Mouse (Mus musculus) left cerebral cortex, postnatal 4 days (tissue): ENCODE results near the gene Ptgfrn. TPM values are rescaled to one million over a fixed set of nuclear protein-coding genes. Genes with fewer than 3 reads are reported as not detected.

ENCODE experiments used
- DNase-seq: peaks from one replicate; pipeline ENCODE4 v3.0.0-alpha.2; 2022
- intact Hi-C: fragments of 180-260 bp; cut with DNase I; formaldehyde crosslinking; loops from one replicate; pipeline ENCODE4 v1.15.1; 2025
- total RNA-seq, 2 experiments: library from RNA; stranded (reverse); gene quantifications; 2 replicates each; pipeline ENCODE4 v1.2.3; 2021

Ptgfrn gene
- total RNA-seq, 2 experiments from 2014 or later = 60.5 to 62.5 TPM

- intact Hi-C loops = no loop called here
- peak; percentile 40 for DNase-seq
These were observed 97.9 kb downstream of the Ptgfrn start for GRCm38 (mm10) chr3:101012131-101012571.

- intact Hi-C loops = no loop called here
- DNase-seq = no peak
These were observed 98.9 kb downstream of the Ptgfrn start for GRCm38 (mm10) chr3:101011203-101011600.

GRCm38 (mm10) chr3:101010589-101011202 lies 99.4 kb downstream of the Ptgfrn start:
- intact Hi-C loops = no loop called here
- DNase-seq = no peak

DNA sequence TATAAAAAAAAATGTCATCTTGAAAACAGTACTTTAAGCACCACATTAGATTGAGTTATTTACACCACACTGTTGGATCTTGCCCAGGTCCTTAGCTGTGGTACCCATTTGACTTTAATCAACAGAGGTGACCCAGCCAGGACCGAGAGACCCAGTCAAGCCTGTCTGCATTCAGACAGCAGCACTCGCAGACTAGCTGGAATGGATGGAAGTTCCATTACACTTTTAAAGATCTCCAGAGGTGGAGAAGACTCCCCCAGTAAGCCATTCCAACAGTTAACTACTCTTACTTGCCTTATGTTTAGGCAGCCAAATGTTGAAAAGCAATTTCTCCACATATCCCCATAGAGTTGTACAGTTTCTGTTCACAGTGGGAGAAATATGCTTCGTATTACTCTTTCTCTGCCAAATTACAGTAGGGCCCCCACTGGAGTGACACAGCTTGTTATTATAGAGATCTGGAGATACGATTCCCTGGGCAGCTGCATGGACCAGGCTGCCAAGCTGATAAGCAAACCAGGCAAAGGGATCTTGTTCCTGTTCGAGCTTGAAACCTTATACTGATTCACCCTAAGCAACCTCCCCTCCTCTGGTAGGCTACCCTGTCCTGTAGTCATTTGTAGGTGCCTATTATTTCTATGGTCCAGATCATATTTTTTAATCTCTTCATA lies 102.8 kb downstream of the Ptgfrn start:
- no peak for DNase-seq
- intact Hi-C loops = no loop called here

GRCm38 (mm10) chr3:101005392-101005791 lies 104.7 kb downstream of the Ptgfrn start:
- intact Hi-C loops = no loop called here
- DNase-seq = no peak

- DNase-seq = no peak
- intact Hi-C loops = no loop called here
These were observed 106.3 kb downstream of the Ptgfrn start for GRCm38 (mm10) chr3:101003575-101004356.

DNA sequence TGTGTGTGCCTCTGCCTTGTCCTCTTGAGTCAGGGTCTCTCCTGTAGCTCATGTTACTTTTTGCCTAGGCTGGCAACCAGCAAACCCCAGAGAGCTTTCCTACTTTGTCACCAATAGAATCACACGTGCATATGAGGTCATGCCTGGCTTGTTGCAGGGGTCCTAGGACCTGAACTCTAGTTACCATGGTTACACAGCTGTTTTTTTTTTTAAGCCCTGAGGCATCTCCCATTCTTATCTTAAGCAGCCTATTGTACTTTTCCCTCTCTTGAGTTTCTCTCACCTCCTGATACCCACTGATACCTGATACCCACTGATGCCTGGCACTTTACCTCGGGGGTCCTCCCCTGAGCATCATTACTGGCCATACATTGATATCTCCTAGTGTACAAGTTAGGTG lies 110.3 kb downstream of the Ptgfrn start:
- intact Hi-C loops = no loop called here
- no peak for DNase-seq

GRCm38 (mm10) chr3:100998904-100999340 lies 111.2 kb downstream of the Ptgfrn start:
- DNase-seq = peak; percentile 72
- intact Hi-C loops = no loop called here

DNA sequence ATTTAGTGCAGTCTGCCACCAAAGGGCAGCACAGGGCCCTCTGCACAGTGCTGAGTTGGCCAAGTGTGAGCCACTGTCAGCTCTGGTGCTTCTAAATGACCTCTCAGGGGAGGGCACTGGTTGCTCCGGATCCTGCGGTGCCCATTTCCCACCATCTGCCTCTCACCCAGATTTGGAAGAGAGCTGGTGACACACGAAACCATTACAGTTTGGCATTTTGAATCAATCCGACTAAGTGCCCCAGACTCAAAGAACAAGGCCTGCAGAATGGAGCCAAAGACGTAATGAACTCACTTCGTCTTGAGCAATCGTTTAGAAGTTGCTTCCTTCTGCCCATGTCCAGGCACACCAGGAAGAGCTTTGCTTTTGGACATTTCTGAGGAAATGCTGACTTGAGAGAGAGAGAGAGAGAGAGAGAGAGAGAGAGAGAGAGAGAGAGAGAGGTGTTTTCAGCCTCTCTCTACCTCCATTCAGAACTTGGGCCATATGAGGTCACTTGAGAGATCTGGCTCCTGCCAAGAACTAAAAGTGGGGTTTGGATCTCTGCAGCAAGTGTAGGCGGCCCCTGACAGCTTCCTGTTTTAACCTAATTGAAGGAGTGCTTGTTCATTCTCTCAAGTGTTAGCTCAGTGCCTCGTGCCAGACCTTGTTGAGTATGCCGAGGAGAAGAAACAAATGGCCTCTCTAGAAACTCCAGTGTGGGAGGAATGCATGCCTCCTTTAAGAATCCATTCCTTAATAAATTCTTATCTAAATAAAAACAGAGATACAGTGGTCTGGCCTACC lies 112.1 kb downstream of the Ptgfrn start:
- intact Hi-C loops = no loop called here
- peak; percentile 19 for DNase-seq

- no peak for DNase-seq
- intact Hi-C loops = no loop called here
These were observed 115.8 kb downstream of the Ptgfrn start for GRCm38 (mm10) chr3:100994252-100994651.

- DNase-seq = no peak
- intact Hi-C loops = no loop called here
These were observed 116.4 kb downstream of the Ptgfrn start for GRCm38 (mm10) chr3:100993718-100994117.

GRCm38 (mm10) chr3:100993158-100993557 lies 116.9 kb downstream of the Ptgfrn start:
- no peak for DNase-seq
- intact Hi-C loops = no loop called here

Other genes with a start within 250 kb of the Ptgfrn start
- gene Trim45, start 188.1 kb downstream of the Ptgfrn start, total RNA-seq = 1 to 10 TPM; 8.4 to 9.7 TPM
- 1 to 10 TPM; 3.3 to 3.5 TPM for gene Ttf2, start 140.6 kb downstream of the Ptgfrn start, total RNA-seq
- gene Cd101, start 80.7 kb downstream of the Ptgfrn start, total RNA-seq = under 1 TPM; 0.34 to 0.48 TPM
- gene Cd2, start 177.7 kb upstream of the Ptgfrn start, total RNA-seq = under 1 TPM in 1 of 2 experiments, not detected in 1; 0.44 TPM